In the genomic region with DNA sequence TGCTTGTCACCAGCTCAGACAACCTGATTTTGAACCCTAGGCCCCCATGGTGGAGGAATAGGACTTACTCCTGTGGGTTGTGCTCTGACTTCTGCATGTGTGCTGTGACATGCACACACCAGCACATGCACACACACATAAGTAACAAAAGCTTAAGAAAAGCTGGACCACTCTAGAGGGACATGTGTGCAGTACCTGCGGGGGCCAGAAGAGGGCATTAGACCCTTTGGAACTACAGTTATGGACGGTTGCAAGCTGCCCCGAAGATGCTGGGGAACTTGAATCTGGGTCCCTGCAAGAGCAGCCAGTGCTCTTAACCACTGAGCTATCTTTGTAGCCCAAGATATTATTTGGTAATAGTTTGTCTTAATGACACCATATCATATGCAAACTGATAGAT, we compare ENCODE assay signal across 8 mouse cellular contexts. TPM values are rescaled to one million over a fixed set of nuclear protein-coding genes. Genes with fewer than 3 reads are reported as not detected.
DNase-seq lines count a peak whose midpoint lies in the region; ATAC-seq and TF ChIP-seq lines count a peak whose summit lies in the region.

No protein-coding gene starts in this region.

- no peak for TF ChIP-seq EP300 in heart, adult 2 months (IDR thresholded peaks at IDR 0.05; ENCODE audit: insufficient read depth, low read depth, low read length)
- no peak for TF ChIP-seq EP300 in lung, postnatal 0 days (IDR thresholded peaks at IDR 0.05)

- TF ChIP-seq POLR2A in heart, adult 2 months (IDR thresholded peaks at IDR 0.05; ENCODE audit: insufficient read depth, low read depth, low read length), result no peak
- TF ChIP-seq POLR2A in brain, embryonic 14.5 days (IDR thresholded peaks at IDR 0.05; ENCODE audit: borderline replicate concordance, extremely low read depth, insufficient read depth, insufficient read length, poor library complexity, severe bottlenecking), result no peak

- H3K27me3 ChIP-seq in heart, adult 2 months (ENCODE audit: control insufficient read depth, insufficient read depth, low read length), result no peaks in the 10 kb centered on the region
- H3K27me3 ChIP-seq in lung, postnatal 0 days (replicated peaks; ENCODE audit: insufficient read depth, low read length), result no peaks in the 10 kb centered on the region

- H3K4me2 ChIP-seq in lung, postnatal 0 days (replicated peaks; ENCODE audit: low read depth, low read length), result no peak overlapping the region

- no peaks in the 10 kb centered on the region for H3K9me3 ChIP-seq in lung, postnatal 0 days (ENCODE audit: low read length)

- H3K27ac ChIP-seq in heart, adult 2 months, result no peak overlapping the region
- no peak overlapping the region for H3K27ac ChIP-seq in lung, postnatal 0 days (ENCODE audit: low read length)

- no peak overlapping the region for H3K9ac ChIP-seq in heart, adult 2 months (ENCODE audit: low read depth, low read length)
- H3K9ac ChIP-seq in lung, postnatal 0 days (replicated peaks; ENCODE audit: low read depth), result no peak overlapping the region

- no peak for ATAC-seq in lung, postnatal 0 days

- H3K79me2 ChIP-seq in heart, adult 2 months (replicated peaks; ENCODE audit: control insufficient read depth, insufficient read depth, low read length), result no peaks in the 10 kb centered on the region

- 56% methylated on average over 3 of the region's 3 CpGs for WGBS in heart, adult 2 months
- 48% methylated on average over 3 of the region's 3 CpGs for WGBS in lung, postnatal 0 days

- DNase-seq in heart, adult 2 months, result peak in 1 of 2 experiments; percentile 40
- no peak for DNase-seq in heart, adult 8-10 months (ENCODE audit: low spot score)
- DNase-seq in CD4-positive helper T cell, adult 2 months (ENCODE audit: low read depth, low spot score), result peak; percentile 48
- no peak for DNase-seq in brain, embryonic 14.5 days (ENCODE audit: low read depth)
- DNase-seq in lung, postnatal 0 days (ENCODE audit: low spot score), result no peak
- no peak for DNase-seq in left cerebral cortex, adult 9 months (ENCODE audit: low spot score in 2 of 2)
- DNase-seq in right cerebral cortex, postnatal 25 days, result no peak
- no peak for DNase-seq in left cerebral cortex, postnatal 36 days (ENCODE audit: low spot score in 2 of 2)

- H3K4me3 ChIP-seq in heart, adult 2 months, result no peak overlapping the region
- H3K4me3 ChIP-seq in lung, postnatal 0 days (ENCODE audit: low read depth, low read length), result no peak overlapping the region

- 0 out of 2 replicates have a peak, but pooled peaks cover 1% of the 10 kb centered on the region for H3K4me1 ChIP-seq in heart, adult 2 months (ENCODE audit: control insufficient read depth, insufficient read depth, low read length)
- no peaks in the 10 kb centered on the region for H3K4me1 ChIP-seq in lung, postnatal 0 days (ENCODE audit: insufficient read depth, low read depth, low read length)

- no peaks in the 10 kb centered on the region for H3K36me3 ChIP-seq in heart, adult 2 months (ENCODE audit: control insufficient read depth, insufficient read depth, low read length)
- no peaks in the 10 kb centered on the region for H3K36me3 ChIP-seq in lung, postnatal 0 days (ENCODE audit: insufficient read depth, low read length)

- intact Hi-C loops in heart, adult 2 months (cut with DNase I), result no loop called here
- intact Hi-C loops in left cerebral cortex, postnatal 36 days (cut with DNase I), result loop anchor here (5.0 kb wide), 2 partner anchors 93 to 198 kb away; no protein-coding TSS in a partner anchor

- peak; percentile 68 for TF ChIP-seq CTCF in heart, adult 2 months (IDR thresholded peaks at IDR 0.05)
- peak; percentile 35; the same call in 1 of the 2 replicates for TF ChIP-seq CTCF in brain, embryonic 14.5 days (IDR thresholded peaks at IDR 0.05; ENCODE audit: borderline replicate concordance, extremely low read depth, insufficient read depth, insufficient read length)
- peak; percentile 76 for TF ChIP-seq CTCF in lung, postnatal 0 days (IDR thresholded peaks at IDR 0.05)

RNA-seq across cellular contexts. Expression of gene Gcm1, which starts 46.2 kb away (rescaled TPM):
- not detected for total RNA-seq in heart, adult 2 months (2021)
- not detected in 2 replicates for polyA plus RNA-seq in heart, adult 2 months (2012; rRNA removed)
- not detected for total RNA-seq in heart, adult 8-10 months (2022)
- not detected in 2 replicates for polyA plus RNA-seq in brain, embryonic 14.5 days (2012; rRNA removed)
- 0.14 TPM in 2 replicates for polyA plus RNA-seq in lung, postnatal 0 days (2015; fragmentation: Nextera tagmentation; extraction: Ambion mirVana)
- total RNA-seq in left cerebral cortex, postnatal 36 days (2021), result not detected
